Mouse (Mus musculus) layer of hippocampus, postnatal 25 days (tissue): Measurements from ENCODE around the gene Hist1h2bc. TPM values are rescaled to one million over a fixed set of nuclear protein-coding genes. Genes with fewer than 3 reads are reported as not detected.
"Not testable (repeated sequence)": the region's sequence is repeated elsewhere in the genome, so short reads cannot be mapped to it uniquely, and the experiment has no call there.

Source experiments
- DNase-seq, 2 experiments: peaks; one replicate each; pipeline ENCODE4 v3.0.0; 2022; ENCODE audit warnings: mixed read lengths in 2 of 2, low spot score in 1 of 2; ENCODE audit errors: extremely low spot score in 1 of 2
- total RNA-seq, 2 experiments: library from RNA; stranded (reverse); gene quantifications; 2 replicates each; pipeline ENCODE4 v1.2.3; 2021

Gene Hist1h2bc
- total RNA-seq, 2 experiments from 2014 or later = 50.7 to 51.1 TPM

DNA sequence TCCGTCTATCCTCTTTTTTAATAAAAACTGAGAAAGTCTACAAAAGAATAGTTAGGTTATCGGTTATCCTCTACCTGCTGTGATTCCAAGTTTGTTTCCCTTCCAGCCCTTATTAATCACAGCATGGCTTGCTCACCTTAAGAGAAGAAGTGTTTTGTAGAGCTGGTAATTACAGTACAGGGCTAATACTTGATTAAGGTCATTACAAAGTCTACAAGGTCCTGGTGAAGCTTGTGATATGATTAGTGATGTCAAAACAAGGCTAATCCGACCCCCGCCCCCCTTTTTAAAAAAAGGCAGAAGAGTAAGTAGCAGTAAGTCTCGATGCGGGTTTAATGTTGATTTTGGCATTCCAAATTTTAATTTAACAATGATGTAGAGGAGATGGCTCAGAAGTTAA is 15.0 kb downstream of the Hist1h2bc start:
- no peak for DNase-seq

DNA sequence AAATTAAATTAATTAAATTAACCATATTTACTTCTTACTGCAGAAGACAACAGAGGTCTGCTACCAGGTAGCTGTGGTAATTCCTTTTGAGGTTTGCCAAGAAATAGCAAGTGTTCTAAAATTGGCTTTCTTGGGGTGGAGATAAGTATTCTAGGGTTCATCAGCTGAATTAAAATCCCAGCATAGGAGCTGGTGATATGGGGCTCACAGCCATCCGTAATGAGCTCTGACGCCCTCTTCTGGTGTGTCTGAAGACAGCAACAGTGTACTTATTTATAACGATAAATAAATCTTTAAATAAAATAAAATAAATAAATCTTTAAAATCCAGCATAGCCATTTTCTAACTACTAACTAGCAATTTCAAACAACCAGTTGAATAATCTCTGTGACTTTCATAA is 15.8 kb downstream of the Hist1h2bc start:
- DNase-seq = no peak

DNA sequence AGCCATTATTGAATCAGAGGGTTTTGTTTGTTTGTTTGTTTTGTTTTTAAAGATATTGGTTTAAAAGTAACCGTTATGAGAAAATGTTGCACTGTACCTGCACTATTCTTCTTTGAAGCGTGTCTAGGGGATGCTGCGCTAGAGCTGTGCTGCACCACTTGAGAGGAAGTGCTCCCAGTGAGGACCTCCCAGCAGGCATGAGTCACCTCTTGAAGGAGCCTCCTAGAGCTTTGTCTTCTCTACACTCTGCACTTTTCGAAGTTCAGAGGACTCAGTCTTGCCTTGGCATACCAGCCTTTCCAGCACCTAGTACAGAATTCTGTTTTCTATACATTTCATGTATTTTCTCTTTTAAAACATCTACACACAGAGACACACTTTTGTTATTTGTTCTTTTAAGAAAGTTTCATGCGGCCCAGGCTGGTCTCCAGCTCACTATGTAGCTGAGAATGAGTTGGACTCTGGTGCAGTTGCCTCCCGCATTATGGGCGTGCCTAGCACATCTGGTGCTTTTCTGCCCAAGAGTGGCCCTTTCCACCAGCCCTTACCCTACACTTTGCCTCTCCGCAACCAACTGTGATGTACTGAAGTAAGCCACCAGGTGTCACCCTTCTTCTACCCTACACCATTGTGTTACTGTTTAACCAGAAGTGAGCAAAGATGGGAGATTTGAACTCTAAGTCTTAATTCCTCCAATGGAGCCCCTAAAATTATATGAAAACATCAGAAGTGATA is 17.0 kb downstream of the Hist1h2bc start:
- peak; percentile 44 to 56 for DNase-seq

DNA sequence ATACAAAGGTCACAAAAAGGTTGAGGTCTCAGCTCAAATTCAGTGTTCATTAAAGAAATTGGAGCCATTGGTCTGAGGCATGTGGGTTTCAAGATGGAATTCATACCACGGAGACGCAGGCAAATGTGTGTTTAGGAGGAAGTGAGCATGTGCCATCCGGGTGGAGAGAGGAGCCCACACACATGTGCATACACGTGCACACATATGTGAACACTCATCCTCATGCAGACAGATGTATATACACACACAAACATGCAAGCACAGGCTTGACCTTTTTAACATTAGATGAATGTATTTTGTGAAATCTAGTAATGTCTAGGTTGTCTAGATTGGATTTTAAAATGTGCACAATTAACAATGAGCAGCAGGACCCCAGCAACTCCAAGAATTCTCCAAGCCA is 18.2 kb downstream of the Hist1h2bc start:
- DNase-seq = no peak

DNA sequence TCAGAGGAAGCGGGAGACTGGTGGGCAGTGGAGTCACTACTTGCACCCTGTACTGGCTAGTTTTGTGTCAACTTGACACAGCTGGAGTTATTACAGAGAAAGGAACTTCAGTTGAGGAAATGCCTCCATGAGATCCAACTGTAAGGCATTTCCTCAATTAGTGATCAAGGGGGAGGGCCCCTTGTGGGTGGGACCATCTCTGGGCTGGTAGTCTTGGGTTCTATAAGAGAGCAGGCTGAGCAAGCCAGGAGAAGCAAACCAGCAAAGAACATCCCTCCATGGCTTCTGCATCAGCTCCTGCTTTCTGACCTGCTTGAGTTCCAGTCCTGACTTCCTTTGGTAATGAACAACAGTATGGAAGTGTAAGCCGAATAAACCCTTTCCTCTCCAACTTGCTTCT is 18.8 kb downstream of the Hist1h2bc start:
- DNase-seq = not testable (repeated sequence)

DNA sequence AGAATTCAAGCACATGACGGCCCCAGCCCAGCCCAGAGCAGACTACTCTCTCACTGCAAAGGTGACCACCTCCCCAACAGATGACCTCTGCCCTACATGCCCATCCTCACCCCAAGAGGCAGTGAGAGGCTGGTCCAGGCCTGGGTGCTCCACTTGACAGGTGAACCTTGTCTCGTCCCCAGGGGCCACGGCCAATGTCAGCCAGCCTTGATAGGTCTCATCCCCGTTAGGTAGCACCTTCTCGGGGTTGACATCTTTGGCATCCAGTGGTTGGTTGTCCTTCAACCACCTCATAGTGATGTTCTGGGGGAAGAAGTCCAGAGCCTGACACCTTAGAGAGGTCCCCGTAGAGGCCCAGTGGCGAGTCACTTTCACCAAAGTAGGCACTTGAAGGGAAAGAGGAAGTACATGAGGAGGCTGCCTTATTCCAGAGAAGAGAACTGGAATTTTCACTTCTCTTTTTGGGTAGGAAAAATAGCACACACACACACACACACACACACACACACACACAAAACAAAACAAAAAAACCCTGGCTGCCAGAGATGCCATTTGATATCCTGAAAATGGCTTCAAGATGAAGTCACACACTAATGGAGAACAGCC is 21.9 kb downstream of the Hist1h2bc start:
- DNase-seq = no peak

DNA sequence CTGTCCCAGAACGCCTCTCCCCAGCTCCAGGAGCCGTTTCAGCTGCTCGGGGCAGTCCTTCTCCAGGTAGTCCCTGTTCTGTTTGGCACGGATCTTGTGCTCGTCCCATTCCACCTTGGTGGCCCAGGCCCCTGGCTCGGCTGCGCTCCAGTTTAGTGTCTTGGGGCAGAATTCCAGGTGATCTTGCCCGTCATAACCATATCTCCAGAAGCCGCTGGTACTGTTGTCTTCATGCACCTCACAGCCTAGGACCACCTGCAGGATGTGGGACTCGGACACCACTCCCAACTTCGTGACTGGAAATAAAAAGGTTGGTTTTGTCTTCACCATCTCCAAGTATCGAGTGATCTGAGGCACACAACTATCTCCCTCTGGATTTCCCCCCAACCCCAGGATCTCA is 22.8 kb downstream of the Hist1h2bc start:
- DNase-seq = no peak

DNA sequence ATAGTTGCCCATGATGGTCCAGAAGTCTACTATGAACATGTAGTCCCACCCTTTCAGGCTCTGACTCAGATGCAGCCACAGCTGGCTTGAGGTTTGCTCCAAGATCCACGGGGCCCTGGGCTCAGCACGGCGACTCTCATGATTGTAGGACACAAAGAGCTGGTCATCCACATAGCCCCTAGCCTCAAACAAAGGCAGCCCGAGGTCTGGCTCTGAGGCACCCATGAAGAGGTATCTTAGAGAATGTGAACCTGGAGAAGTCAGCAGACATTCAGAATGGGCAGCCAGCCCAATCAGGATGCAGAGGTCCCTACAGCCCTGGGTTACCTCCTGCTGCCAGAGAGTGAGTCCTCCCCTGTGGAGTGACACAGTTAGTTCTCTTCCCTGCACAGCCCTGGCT is 24.0 kb downstream of the Hist1h2bc start:
- DNase-seq = no peak

DNA sequence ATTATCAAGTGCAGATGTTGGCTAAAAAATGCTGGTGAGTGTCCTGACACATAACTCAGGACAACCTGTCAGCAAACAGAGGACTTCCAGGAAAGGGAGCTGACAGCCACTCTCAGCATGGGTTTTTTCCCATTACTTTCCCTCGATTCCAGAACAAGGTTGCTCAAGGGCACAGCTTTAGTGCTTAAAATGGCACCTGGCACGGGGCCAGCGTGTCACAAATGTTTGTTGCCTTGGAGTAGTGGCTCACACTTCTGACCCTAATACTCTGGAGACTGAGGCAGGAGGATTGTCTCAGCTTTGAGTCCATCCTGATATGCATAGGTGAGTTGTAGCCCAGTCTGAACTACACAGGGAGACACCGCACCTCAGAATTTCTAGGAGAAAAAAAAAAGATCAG is 24.7 kb downstream of the Hist1h2bc start:
- DNase-seq = no peak

DNA sequence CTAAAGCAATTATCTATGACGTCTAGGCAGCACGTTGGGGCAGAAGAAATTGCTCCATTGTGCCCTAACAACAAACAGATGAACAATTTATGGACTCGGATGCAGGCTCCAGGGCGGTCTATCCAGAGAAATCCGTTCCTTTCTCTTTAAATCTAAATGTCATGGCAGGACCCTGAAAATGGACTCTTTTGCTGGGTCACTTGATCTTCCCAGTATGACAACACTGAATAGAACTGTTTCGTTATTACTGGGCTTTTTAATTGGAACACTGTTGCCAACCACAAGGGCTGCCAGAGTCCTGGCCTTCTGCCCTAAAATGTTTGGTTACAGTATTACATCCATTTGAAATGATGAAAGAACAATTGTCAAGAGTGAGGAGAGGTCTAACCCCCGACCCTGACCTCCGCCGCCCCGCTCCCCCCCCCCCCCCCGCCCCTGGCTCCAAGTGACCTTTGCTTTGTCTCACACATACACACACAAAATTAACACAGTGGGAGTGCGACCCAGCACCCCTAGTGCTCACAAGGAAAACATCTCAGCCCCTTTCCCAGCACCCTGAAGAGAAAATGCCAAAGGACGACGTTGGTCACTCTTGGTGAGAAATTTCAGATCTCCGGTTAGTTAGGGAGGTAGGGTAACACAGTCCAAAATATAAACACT is 25.8 kb downstream of the Hist1h2bc start:
- DNase-seq = no peak

DNA sequence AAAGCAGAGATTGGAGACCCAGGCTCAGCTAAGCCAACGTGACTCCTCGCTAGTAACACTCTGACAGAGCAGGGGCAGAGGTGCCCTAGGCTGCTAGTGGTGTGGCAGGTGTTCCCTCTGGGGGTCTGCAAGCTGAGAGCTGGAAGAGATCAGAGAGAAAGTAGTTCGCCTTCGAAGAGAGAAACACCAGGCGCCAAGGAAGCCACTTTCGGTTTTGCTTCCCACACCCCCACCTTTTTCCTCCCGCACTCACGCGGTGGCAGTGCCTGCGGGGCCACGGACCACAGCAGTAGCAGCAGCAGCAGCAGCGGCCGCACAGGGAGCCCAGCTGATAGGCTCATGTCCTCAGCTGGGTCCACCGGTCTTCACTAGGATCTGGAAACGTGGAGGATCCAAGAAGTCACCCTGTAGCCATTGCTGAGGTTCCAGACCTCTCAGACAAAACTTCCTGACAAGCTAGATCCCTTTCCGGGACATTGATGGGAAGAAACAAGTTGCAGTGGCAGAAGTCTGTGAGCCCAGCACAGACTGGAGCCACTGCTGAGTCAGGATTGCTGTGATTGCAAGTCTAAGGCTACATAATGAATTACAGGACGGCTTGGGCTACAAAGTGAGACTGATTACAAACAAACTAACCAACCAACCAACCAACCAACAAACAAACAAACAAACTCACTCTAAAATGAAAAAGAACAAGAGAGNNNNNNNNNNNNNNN is 26.5 kb downstream of the Hist1h2bc start, which contains the start of gene Hfe:
Gene Hfe (minus strand): TSS at position 481 of the 716 bp plus-strand sequence.
- DNase-seq = no peak

DNA sequence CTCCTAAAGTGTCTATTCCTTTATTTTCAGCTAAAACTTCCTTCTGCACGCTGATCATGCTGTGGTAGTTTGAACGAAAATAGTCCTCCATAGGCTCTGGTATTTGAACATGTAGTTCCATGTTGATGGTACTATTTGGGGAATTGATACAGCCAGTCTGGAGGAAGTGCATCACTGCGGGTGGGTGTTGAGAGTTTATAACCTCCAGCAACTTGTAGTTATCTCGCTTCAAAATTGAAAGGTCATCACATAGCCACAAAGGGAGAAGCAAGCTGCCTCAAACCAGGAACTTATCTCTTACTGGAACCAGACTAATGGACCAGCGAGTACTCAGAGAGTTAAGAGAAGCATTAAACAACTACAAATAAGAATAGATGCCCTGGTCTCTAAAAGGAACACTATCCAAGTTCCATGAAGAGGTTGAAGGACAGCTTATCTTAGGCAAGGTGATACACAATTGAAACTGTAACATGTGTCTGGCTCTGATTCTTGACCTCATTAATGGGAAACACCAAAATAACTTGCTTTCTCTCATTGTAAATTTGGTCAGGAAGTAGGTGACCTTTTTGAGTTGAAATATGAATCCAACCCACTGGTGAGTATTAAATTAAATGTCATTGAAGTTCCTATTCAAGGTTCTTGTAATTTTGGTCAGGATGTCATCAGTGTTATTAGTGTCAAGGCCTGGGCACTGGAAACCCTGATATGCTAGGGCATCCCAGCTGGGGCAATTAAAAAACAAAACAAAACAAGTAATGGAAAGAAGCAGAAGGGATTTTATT is 32.5 kb downstream of the Hist1h2bc start:
- DNase-seq = no peak

DNA sequence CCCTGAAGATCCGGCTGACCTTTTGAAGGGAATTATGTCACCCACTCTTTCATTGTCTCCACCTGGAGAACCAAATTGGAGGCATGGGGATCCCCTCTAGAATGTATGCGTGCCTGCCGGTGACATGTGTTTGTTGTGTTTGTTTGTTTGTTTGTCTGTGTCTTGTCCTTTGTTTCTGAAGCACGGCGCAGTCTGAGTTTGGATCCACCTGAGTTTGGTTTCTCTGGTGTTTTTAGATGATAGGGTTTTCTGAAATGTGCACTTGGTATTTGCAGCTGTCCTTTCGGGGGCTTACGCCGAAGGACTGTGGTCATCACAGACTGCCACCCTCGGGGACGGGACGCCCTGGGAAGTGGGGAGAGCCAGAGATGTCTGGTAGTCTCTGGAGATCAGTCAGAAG is 33.2 kb downstream of the Hist1h2bc start:
- DNase-seq = no peak

DNA sequence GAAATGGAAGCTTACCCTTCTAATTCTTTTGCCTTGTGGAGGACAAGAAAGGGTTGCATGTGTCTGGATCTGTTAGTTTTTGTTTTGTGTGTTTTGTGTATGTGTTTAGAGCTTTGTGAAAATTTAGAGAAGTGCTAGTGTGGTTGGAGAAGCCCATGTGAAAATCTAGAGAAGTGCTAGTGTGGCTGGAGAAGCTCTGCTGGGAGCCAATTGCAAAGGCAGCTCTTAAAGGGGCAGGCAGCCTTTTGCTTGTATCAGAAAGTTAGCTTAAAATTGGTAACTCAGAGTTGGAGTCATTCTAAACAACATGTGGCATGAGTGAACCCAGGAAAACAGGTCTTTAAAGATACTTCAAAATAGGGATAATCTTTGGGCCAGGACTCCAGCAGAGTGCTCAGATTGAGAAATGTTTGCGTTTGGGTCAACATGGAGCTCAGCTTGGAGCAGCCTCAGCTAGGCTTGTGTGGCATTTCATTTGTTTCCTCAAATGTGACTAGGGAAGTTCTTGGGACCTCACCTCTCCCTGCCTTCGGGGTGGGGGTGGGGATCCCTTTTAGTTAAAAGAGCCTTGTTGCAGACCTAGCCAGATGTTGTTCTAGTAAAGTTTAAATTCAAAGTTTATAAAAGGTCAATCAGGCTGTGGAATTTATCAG is 33.7 kb downstream of the Hist1h2bc start:
- DNase-seq = not testable (repeated sequence)

DNA sequence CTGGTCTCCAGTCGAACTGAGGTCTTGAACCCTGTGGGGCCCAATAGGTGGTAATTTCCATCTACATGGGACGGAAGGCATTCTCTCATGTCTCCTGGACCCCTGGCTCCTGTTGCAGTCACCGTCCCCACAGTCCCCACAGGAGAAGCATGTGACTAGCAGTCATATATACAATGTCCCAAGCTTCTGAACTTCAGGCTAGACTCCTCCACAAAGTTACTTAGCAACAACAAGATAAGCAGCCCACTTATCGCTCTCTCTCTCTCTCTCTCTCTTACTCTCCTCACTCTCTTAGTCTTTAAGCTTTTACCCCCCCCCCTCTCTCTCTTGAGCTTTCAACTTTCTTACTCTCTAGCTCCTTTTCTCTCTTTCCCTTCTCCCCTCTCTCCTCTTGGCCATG is 40.2 kb downstream of the Hist1h2bc start:
- no peak for DNase-seq

DNA sequence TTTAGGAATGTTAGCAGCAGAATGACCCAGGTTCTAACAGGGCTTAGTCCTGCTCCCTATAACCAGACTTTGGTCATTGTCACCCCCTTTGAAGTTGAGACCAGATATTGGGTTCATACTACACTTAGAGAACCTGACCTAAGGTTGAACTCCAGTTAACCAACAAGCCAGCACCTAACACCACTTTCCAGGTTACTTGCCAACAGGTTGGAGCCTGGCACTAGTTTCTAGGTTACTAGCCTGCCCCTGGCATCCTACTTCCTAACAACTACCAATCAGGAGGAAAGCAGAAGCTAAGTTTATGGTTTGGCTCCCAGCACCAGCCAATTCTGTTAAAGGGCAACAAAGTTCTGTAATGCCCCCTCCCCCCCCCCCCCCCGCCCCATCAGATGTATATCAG is 41.2 kb downstream of the Hist1h2bc start:
- DNase-seq = no peak

DNA sequence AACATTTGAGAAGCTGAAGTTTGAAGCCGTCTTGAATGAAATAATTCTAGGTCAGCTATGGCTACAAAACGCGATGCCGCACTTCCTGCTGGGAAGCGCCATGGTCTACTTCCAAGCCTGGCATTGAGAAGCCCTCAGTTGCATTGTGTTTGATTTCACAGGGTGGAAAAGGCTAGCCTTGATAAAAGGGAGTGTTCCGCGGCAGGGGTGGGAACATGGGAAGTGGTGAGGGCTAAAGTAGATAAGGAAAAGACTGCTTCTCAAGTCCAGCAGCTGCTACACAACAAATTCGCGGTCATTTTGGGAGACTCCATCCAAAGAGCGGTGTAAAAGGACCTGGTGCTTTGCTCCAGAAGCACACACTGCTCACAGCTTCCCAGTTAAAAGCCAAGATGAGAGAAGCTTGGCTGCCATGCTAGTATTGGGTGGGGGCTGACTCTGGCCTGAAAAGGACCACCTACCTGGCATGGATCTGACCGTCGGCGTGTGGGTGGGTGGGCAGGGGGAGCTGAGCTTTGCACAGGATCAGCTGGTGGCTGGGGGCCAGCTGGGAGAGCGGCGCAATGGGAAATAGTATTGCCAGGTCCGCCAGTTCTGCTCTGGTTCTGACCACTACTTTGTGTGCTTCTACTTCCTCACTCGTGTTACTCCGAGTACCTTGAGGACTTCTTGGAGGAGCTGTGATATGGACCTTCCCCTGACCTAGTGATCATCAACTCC is 44.6 kb downstream of the Hist1h2bc start:
- no peak for DNase-seq

DNA sequence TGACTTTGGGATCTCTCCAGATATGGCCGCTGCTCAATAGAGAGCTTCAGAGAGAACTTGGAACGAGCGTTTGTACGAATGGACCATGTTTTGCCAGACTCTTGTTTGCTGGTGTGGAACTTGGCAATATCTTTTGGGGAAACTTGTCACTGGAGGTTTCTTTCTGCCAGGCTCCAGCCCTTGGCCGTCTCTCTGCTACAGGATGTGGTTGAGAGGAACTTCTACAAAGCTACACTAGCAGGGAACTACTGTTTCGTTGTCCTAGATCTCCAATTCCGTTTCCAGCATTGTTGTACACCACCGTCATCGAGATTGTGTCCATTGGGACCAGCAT is 45.2 kb downstream of the Hist1h2bc start:
- no peak for DNase-seq

DNA sequence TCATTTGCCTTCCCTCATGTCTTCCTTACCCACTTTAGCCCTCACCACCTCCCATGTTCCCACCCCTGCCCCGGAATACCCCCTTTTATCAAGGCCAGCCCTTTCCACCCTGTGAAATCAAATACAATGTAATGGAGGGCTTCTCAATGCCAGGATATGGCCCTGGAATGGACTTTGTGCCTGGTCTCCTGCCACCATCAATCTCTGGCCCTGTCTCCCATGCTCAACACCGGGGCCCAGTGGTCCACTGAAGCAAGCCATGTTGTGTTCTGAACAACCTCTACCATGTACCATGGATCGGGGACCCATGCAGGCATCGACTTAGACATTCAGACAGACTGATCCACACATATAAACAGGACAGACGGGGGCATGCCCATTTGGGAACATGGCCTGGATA is 45.7 kb downstream of the Hist1h2bc start:
- DNase-seq = no peak
